Mouse (Mus musculus): ENCODE measurements around the gene Liph. TPM values are rescaled to one million over a fixed set of nuclear protein-coding genes. Genes with fewer than 3 reads are reported as not detected.
"Not testable (repeated sequence)": the region's sequence is repeated elsewhere in the genome, so short reads cannot be mapped to it uniquely, and the experiment has no call there.

The Liph gene
- polyA plus RNA-seq, 1 experiment from 2014 or later: 1.1 TPM

DNA sequence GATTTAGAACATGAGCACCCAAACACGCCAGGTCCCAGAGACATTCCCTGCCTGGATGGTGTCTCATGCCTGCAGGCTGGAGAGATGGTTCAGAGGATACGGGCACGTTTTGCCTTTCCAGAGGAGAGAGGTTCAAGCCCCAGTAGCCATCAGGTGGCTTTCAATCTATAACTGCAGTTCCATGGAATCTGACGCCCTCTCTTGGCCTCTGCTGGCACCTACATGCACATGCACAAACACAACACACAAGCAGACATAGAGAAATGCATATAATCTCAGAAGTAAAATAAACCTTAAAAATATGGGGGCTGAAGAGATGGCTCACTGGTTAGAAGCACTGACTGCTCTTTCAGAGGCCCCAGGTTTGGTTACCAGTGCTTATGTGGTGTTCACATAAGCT lies 5.7 kb upstream of the Liph start:
- H3K4me3 ChIP-seq (replicated peaks; ENCODE audit: low read length): no peak overlapping the region
- H3K27me3 ChIP-seq (replicated peaks; ENCODE audit: control insufficient read depth, insufficient read depth, low read length): no peaks in the 10 kb centered on the region
- H3K9ac ChIP-seq (replicated peaks; ENCODE audit: low read depth, low read length): no peak overlapping the region
- no peaks in the 10 kb centered on the region for H3K36me3 ChIP-seq (ENCODE audit: control insufficient read depth, insufficient read depth)
- WGBS: 65% methylated on average over 4 of the region's 4 CpGs
- H3K4me1 ChIP-seq (replicated peaks; ENCODE audit: control insufficient read depth, insufficient read depth, low read length): no peaks in the 10 kb centered on the region
- ATAC-seq: no peak
- no peak overlapping the region for H3K4me2 ChIP-seq (ENCODE audit: low read length)
- no peak overlapping the region for H3K27ac ChIP-seq (ENCODE audit: low read length)
- H3K9me3 ChIP-seq (ENCODE audit: control insufficient read depth, low read length): no peaks in the 10 kb centered on the region

- ATAC-seq: no peak
- no peaks in the 10 kb centered on the region for H3K27me3 ChIP-seq (replicated peaks; ENCODE audit: control insufficient read depth, insufficient read depth, low read length)
These were observed 4.7 kb upstream of the Liph start for GRCm38 (mm10) chr16:21999941-22000690.

GRCm38 (mm10) chr16:21998061-21998460 lies 2.6 kb upstream of the Liph start:
- H3K27me3 ChIP-seq (replicated peaks; ENCODE audit: control insufficient read depth, insufficient read depth, low read length): no peaks in the 10 kb centered on the region
- no peak overlapping the region for H3K4me3 ChIP-seq (replicated peaks; ENCODE audit: low read length)
- no peak overlapping the region for H3K4me2 ChIP-seq (ENCODE audit: low read length)
- peaks cover 6% of the 10 kb centered on the region; the same call in 1 of the 2 replicates for H3K4me1 ChIP-seq (replicated peaks; ENCODE audit: control insufficient read depth, insufficient read depth, low read length)
- no peak for ATAC-seq
- 76% methylated on average over 5 of the region's 5 CpGs for WGBS
- no peak overlapping the region for H3K9ac ChIP-seq (replicated peaks; ENCODE audit: low read depth, low read length)
- H3K27ac ChIP-seq (ENCODE audit: low read length): no peak overlapping the region
- H3K9me3 ChIP-seq (ENCODE audit: control insufficient read depth, low read length): no peaks in the 10 kb centered on the region
- H3K36me3 ChIP-seq (ENCODE audit: control insufficient read depth, insufficient read depth): no peaks in the 10 kb centered on the region

More at GRCm38 (mm10) chr16:21999941-22000690, 4.7 kb upstream of the Liph start:
- Histone ChIP-seq H3K4me3 (replicated peaks; ENCODE audit: low read length) (no peak overlapping the region), H3K9me3 (ENCODE audit: control insufficient read depth, low read length) (no peaks in the 10 kb centered on the region), H3K4me2 (ENCODE audit: low read length) (no peak overlapping the region), H3K9ac (replicated peaks; ENCODE audit: low read depth, low read length) (no peak overlapping the region), H3K36me3 (ENCODE audit: control insufficient read depth, insufficient read depth) (no peaks in the 10 kb centered on the region), H3K27ac (ENCODE audit: low read length) (no peak overlapping the region), H3K4me1 (replicated peaks; ENCODE audit: control insufficient read depth, insufficient read depth, low read length) (peaks cover 6% of the 10 kb centered on the region; the same call in 1 of the 2 replicates)
- WGBS: 84% methylated on average over 4 of the region's 4 CpGs

DNA sequence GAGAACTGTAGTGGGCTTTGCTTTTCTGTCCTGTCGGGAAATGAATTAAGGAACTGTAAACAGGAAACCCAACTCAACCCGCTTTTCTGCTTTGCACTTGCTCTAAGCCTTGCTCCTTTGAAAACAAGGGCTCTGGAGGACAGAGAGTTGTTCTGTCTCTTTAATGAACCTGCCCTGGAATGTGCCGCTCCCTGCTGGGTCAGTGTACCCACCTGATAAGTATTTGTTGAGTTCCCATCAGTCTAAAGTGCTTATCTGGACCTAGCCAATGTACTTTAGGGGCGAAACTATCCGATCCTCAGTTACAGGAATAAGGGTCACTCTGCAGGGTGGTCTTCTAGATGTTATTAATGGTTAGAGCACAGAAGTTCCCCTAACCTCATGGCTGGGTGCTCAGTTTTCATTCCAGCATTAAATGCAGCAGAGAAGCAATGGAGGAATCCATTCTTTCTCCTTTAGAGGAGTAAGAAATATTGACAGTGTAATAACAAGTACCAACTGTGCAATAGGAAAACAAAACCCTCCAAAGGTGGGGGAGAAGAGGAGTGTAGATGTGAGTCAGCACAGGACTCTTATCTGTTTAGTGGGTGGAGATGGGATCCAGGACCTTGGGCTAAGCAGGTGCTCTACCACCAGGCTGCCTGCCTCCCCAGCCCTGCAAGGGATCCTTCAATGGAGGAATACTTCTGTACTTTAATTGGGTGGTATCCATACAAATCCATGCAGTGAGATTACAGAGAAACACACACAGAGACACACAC lies 1.6 kb upstream of the Liph start:
- Histone ChIP-seq H3K4me1 (replicated peaks; ENCODE audit: control insufficient read depth, insufficient read depth, low read length) (peaks cover 6% of the 10 kb centered on the region; the same call in 1 of the 2 replicates), H3K27me3 (replicated peaks; ENCODE audit: control insufficient read depth, insufficient read depth, low read length) (no peaks in the 10 kb centered on the region), H3K4me3 (replicated peaks; ENCODE audit: low read length) (no peak overlapping the region), H3K4me2 (ENCODE audit: low read length) (no peak overlapping the region), H3K9ac (replicated peaks; ENCODE audit: low read depth, low read length) (no peak overlapping the region), H3K27ac (ENCODE audit: low read length) (no peak overlapping the region), H3K36me3 (ENCODE audit: control insufficient read depth, insufficient read depth) (no peaks in the 10 kb centered on the region), H3K9me3 (ENCODE audit: control insufficient read depth, low read length) (no peaks in the 10 kb centered on the region)
- no peak for ATAC-seq
- 59% methylated on average over 5 of the region's 5 CpGs for WGBS

DNA sequence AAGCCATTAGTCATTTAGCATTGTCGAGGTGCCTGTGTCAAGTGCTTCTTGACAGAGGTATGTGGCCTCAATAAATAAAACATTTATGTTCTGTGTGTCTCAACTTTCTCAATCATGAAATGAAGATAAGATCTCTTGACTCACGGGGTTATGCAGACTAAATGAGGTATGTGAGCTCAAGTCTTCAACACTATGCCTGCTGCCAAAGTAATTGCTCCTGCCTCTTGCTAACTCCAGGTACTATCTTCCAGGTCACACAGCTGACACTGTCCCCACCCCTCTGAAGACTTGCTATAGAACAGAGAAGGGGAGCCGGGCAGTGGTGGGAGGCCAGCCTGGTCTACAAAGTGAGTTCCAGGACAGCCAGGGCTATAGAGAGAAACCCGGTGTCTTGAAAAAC lies 939 bp upstream of the Liph start:
- no peaks in the 10 kb centered on the region for H3K36me3 ChIP-seq (ENCODE audit: control insufficient read depth, insufficient read depth)
- WGBS: 61% methylated on average over 4 of the region's 4 CpGs
- H3K4me1 ChIP-seq (replicated peaks; ENCODE audit: control insufficient read depth, insufficient read depth, low read length): peaks cover 6% of the 10 kb centered on the region; the same call in 1 of the 2 replicates
- no peak overlapping the region for H3K9ac ChIP-seq (replicated peaks; ENCODE audit: low read depth, low read length)
- H3K4me3 ChIP-seq (replicated peaks; ENCODE audit: low read length): no peak overlapping the region
- H3K27ac ChIP-seq (ENCODE audit: low read length): no peak overlapping the region
- no peaks in the 10 kb centered on the region for H3K27me3 ChIP-seq (replicated peaks; ENCODE audit: control insufficient read depth, insufficient read depth, low read length)
- H3K4me2 ChIP-seq (ENCODE audit: low read length): no peak overlapping the region
- ATAC-seq: no peak
- no peaks in the 10 kb centered on the region for H3K9me3 ChIP-seq (ENCODE audit: control insufficient read depth, low read length)

DNA sequence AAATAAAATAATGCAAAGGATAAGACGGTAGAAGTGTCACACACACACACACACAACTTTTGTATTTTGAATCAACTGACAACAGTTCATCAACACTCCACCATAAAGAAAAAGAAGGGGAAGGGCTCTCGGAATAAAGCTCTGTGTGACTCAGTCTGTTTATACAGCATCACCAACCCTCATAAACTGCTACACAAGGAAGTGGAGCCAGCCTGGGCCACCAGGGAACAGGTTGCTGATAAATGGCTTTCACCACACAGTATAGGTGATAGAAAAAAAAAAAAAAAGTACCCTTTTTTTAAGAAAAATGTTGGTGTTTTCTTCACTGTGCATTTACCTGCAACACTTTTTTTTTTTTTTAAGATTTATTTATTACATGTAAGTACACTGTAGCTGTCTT lies 3.7 kb downstream of the Liph start:
- Histone ChIP-seq H3K4me1 (replicated peaks; ENCODE audit: control insufficient read depth, insufficient read depth, low read length) (peaks cover 6% of the 10 kb centered on the region; the same call in 1 of the 2 replicates), H3K4me2 (ENCODE audit: low read length) (no peak overlapping the region), H3K4me3 (replicated peaks; ENCODE audit: low read length) (no peak overlapping the region), H3K27me3 (replicated peaks; ENCODE audit: control insufficient read depth, insufficient read depth, low read length) (no peaks in the 10 kb centered on the region), H3K9me3 (ENCODE audit: control insufficient read depth, low read length) (no peaks in the 10 kb centered on the region), H3K36me3 (ENCODE audit: control insufficient read depth, insufficient read depth) (no peaks in the 10 kb centered on the region), H3K27ac (ENCODE audit: low read length) (no peak overlapping the region), H3K9ac (replicated peaks; ENCODE audit: low read depth, low read length) (no peak overlapping the region)
- ATAC-seq: no peak
- WGBS: 92% methylated on average over 2 of the region's 2 CpGs

- not testable (repeated sequence) for H3K4me2 ChIP-seq (ENCODE audit: low read length); H3K4me3 ChIP-seq (replicated peaks; ENCODE audit: low read length); H3K27me3 ChIP-seq (replicated peaks; ENCODE audit: control insufficient read depth, insufficient read depth, low read length); H3K4me1 ChIP-seq (replicated peaks; ENCODE audit: control insufficient read depth, insufficient read depth, low read length); H3K9me3 ChIP-seq (ENCODE audit: control insufficient read depth, low read length); H3K27ac ChIP-seq (ENCODE audit: low read length); H3K36me3 ChIP-seq (ENCODE audit: control insufficient read depth, insufficient read depth); H3K9ac ChIP-seq (replicated peaks; ENCODE audit: low read depth, low read length); ATAC-seq
These were observed 4.6 kb downstream of the Liph start for GRCm38 (mm10) chr16:21990893-21991292.

- H3K27ac ChIP-seq (ENCODE audit: low read length): no peak overlapping the region
- H3K27me3 ChIP-seq (replicated peaks; ENCODE audit: control insufficient read depth, insufficient read depth, low read length): no peaks in the 10 kb centered on the region
- ATAC-seq: no peak
- H3K36me3 ChIP-seq (ENCODE audit: control insufficient read depth, insufficient read depth): no peaks in the 10 kb centered on the region
- 72% methylated on average over 5 of the region's 5 CpGs for WGBS
- H3K9me3 ChIP-seq (ENCODE audit: control insufficient read depth, low read length): no peaks in the 10 kb centered on the region
- no peaks in the 10 kb centered on the region for H3K4me1 ChIP-seq (replicated peaks; ENCODE audit: control insufficient read depth, insufficient read depth, low read length)
- H3K9ac ChIP-seq (replicated peaks; ENCODE audit: low read depth, low read length): no peak overlapping the region
- H3K4me3 ChIP-seq (replicated peaks; ENCODE audit: low read length): no peak overlapping the region
- no peak overlapping the region for H3K4me2 ChIP-seq (ENCODE audit: low read length)
These were observed 7.5 kb downstream of the Liph start for GRCm38 (mm10) chr16:21987956-21988355.

GRCm38 (mm10) chr16:21986191-21986590 lies 9.3 kb downstream of the Liph start:
- no peak overlapping the region for H3K4me3 ChIP-seq (replicated peaks; ENCODE audit: low read length)
- WGBS: 58% methylated on average over 3 of the region's 3 CpGs
- H3K36me3 ChIP-seq (ENCODE audit: control insufficient read depth, insufficient read depth): no peaks in the 10 kb centered on the region
- no peak for ATAC-seq
- no peak overlapping the region for H3K9ac ChIP-seq (replicated peaks; ENCODE audit: low read depth, low read length)
- H3K27me3 ChIP-seq (replicated peaks; ENCODE audit: control insufficient read depth, insufficient read depth, low read length): no peaks in the 10 kb centered on the region
- H3K4me2 ChIP-seq (ENCODE audit: low read length): no peak overlapping the region
- no peaks in the 10 kb centered on the region for H3K9me3 ChIP-seq (ENCODE audit: control insufficient read depth, low read length)
- H3K4me1 ChIP-seq (replicated peaks; ENCODE audit: control insufficient read depth, insufficient read depth, low read length): no peaks in the 10 kb centered on the region
- no peak overlapping the region for H3K27ac ChIP-seq (ENCODE audit: low read length)
